Mouse (Mus musculus) heart, postnatal 36 days (tissue): ENCODE results near the gene Met. TPM values are rescaled to one million over a fixed set of nuclear protein-coding genes. Genes with fewer than 3 reads are reported as not detected.

Source experiments
- DNase-seq, 2 experiments: peaks; one replicate each; pipeline ENCODE4 v3.0.0; 2021 to 2022
- intact Hi-C: fragments of 180-260 bp; cut with DNase I; formaldehyde crosslinking; loops from one replicate; pipeline ENCODE4 v1.15.1; 2025
- total RNA-seq, 2 experiments: library from RNA; stranded (reverse); gene quantifications; 2 replicates each; pipeline ENCODE4 v1.2.3; 2021

Met gene
- total RNA-seq: 1 to 10 TPM; 1.5 to 2.7 TPM

DNA sequence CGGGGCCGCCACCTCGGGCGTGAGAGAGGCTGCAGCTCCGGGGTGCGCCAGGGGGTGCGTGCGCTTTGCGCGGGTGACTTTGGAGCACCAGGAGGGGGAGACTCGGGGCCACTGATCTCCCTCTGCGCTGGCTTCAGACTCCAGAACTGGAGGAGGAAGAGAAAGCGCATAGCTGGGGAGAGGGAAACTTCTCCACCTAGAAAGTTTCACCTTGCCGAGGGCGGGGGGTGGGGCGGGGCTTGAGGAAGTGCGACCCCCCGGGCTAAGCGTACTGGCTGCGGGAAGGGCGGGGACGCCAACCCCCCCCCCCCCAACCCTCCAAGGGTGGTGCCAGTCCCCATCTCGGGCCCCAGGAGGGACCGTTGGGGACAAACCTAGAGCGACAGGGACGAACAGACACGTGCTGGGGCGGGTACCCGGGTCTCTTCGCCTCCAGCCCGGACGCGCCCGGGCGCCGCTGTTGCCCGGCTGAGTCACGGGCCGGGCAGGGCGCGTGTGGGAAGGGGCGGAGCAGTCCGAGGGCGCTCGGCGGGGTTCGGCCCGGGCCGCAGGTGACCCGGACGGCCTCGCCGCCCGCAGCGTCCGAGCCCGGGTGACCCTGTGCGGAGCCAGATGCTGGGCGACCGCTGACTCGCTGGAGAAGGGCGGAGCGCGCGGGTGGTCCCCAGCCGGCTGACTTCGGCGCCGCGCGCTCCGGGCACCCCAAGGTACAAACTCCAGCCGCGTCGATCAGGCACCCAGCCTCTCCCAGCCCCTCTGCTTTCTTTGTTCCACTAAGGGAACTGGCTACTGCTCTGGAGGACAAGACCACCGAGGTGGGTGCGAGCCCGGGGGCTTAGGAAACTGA is at the start of gene Met:
TSS of gene Met (plus strand) at position 367 of the 847 bp plus-strand sequence.
- intact Hi-C loops: loop anchor here (1.0 to 10.0 kb wide), 2 partner anchors 126 to 359 kb away; no protein-coding TSS in a partner anchor
- DNase-seq: peak; percentile 35 to 47

DNA sequence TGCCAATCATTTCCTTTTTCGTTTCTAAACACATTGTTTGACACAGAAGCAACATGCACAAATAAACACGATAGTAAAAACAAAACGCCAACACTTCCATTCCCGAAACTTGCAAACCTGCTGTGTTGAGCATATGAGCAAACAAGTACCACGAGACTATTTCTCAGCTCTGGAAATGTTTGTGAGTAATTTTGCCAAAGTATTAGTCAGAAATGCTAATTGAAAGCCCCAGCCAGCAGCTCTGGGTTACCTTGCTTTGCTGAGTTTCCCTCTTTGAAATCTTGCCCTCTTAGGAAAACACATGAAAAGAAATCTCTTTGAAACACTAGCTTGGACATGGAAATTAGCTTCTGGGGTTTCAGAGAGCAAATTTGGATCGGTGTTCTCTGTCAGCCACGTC is 45.4 kb upstream of the Met start:
- no peak for DNase-seq
- intact Hi-C loops: no loop called here

DNA sequence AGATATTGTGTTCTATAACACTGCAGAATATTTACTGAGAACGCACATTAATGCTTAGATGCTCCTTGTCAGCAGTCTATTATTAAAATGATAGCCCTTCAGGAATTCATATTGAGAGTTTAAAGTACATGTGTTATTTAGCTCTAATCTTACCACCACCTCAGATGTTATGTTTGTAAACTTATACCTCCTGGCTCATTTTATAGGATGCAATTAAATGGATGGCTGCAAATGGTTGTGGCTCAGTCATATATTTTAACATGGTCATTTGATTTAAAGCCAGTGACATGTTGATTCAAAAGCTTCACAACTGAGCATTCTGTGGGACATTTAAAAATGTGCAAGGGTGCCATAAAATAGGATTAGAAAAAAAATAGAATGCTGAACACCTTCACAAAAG is 41.2 kb upstream of the Met start:
- intact Hi-C loops: no loop called here
- DNase-seq: no peak

DNA sequence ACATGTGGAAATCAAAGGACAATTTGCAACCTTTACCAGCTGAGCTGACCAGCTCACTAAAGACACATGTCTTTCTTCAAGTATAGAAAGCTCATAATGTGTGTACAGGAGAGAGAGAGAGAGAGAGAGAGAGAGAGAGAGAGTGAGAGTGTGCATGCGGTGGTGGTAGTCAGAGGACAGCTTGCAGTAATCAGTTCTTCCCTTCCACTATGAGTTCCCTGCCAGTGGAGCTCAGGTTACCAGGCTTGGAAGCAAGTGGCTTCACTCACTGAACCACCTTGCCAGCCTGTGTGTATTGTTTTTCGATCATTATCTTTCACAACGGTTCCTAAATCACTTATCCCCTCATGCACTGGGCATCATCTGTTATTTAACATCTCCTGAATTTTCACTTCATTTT is 34.6 kb upstream of the Met start:
- no peak for DNase-seq
- intact Hi-C loops: no loop called here

DNA sequence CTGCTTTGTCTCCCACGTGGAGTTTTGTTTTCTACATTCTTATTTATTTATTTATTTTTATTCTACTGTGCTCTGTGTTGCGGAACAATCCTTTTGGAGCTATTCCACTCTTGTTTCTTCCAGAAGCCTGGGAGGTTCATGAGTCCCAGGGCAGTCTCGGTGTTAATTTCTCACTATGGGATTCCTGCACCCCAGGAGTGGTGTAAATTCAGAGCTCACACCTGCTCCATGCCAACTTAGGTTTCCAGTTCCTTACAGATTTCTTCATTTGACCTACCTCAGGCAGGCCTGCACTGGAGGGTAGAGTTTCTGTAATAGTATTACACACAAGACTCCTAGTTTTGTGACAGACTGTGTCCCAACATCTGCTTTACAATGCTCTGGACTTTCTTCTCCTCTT is 34.0 kb upstream of the Met start:
- DNase-seq: no peak
- intact Hi-C loops: no loop called here

DNA sequence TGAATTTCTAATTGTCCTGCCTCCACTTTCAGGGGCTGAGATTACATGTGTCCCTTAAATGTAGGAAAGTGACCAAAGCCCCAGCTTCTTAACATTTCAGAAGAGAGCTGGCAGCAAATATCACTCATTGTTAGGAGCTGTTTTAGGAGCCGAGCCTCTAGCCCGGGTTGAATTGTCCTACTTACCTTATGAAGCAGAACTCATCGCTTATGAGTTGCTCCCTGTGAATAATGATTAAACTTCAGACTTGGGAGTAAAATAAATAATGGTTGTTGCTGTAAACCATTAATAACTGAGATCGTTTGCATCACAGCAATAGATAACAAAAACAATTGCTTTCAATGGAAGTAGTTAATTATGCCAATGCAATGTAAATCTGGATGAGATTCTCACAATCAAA is 20.3 kb upstream of the Met start:
- no peak for DNase-seq
- intact Hi-C loops: no loop called here

DNA sequence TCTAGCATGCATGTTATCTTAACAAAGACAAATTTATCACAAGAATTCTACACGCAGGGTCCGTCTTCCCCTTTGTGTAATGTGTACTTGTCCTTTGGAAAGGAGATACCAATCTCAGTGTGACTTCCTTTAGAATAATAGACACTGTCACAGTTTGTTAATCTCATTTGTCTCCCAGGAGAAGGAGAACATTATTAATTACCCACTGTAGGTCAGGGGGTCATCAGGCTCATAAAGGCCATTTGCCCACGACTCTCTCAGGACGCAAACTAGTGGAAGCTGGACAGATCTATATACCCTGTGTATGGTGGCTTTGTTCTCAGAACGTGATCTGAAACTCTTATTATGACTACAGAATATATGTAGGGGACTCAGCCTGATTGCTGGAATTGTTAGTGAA is 12.3 kb upstream of the Met start:
- no peak for DNase-seq
- intact Hi-C loops: no loop called here

DNA sequence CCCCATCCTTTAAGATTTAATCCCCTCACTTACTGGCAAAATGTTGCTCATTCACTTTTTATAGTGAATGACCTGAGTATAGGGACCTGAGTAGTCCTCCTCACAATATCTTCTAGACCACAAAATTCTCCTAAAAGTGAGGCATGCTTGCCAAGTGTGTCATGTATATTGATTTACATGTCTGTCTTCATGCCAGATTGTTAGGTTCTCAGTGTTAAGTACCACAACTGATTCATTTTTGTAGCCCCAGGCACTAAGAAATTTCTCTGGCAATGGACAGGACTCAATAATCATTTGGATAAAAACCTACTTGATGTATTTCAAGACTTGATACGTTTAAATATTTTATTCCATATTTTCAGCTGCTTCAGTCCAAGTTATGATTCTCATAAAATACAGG is 8.5 kb upstream of the Met start:
- intact Hi-C loops: no loop called here
- no peak for DNase-seq

DNA sequence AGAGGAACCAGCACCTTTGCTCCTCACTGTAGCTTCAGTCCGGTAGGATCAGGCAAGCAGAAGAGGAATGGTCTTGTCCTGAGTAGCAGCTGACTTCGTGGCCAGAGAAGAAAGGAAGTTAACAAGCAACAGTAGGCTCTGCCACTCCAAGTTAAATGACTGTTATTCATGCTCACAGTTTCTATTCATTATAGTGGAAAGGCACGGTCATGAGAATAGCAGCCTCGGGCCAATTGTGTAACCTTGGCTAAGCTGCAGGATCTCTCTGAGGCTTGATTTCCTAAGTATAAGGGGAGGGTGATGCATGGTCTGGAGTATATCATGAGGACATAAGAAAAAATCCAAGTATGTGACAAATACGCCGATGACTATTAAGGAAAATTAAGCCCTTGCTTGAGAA is 4.0 kb upstream of the Met start:
- intact Hi-C loops: no loop called here
- no peak for DNase-seq

DNA sequence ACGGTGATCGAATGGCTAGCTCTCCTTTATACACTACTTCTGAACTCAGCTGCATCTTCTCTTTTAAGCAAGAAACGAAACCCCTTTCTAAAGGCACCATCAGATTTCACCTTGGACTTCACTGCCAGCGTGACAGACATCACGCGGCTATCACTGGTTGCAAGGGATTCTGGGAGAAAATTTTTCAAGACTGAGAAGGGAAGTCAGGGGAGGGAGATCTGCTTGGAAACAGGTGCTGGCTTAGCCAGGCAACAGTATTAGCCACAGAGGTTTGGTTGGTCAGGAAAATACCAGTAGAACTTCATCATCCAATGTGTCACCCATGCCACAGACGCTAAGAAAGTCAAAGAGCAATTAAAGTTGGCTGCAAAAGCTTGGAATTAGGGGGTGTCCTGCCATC is 2.2 kb upstream of the Met start:
- no peak for DNase-seq
- intact Hi-C loops: loop anchor here (10.0 kb wide), 1 partner anchor 357 kb away; no protein-coding TSS in a partner anchor

DNA sequence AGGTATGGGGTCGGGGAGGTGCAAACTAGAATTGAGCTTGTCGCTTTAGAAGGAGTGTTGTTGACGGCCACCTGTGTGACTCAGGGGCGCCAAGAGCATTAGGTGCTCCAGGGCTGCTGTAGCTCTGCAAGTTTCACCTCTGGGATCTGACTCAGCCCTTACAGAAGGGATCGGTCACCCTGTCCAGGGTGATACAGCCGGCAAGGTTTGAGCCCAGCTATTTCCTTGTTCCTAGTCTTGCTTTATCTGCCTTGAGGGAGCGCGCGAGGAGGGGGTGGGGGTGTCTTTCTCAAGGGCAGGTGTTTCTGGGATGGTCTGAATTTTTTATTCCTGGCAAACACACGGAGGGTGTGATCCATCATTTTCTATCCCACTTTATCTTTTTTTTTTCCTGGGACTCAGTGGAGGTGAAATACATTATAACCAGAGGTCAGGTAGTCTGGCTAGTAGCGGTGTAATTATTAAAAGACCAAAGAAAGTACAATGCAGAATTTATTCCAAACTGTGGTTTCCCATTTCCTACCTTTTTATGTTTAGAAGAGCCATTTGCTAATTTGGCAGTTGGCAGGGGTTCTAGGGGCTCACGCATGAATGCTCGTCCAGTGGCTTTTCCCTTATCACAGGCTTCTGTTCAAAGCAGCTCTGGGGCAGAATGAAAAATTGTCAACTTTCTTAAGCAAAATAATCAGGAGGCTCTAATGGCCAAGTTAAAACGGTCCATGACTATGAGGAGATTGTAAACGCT is 853 bp downstream of the Met start:
- no peak for DNase-seq
- intact Hi-C loops: loop anchor here (10.0 kb wide), 1 partner anchor 360 kb away; no protein-coding TSS in a partner anchor

DNA sequence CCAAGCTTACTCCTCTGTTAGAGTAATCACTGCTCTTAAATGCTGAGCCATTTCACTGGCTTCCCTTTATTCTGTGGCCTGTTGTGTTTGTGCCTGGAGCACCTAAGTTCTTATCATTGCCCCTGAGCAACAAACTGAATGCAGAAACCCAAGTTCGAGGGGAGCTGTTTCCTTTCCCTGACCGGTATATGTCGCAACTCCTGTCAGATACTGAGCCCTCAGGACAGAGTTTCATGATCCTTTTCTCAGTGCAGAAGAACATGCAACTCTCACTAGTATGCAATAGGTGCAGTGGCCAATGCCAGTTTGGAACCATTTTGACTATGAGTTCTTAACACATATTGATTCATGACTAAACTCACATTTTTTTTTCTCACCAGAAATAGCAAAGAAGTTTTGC is 2.9 kb downstream of the Met start:
- intact Hi-C loops: loop anchor here (10.0 kb wide), 1 partner anchor 362 kb away; no protein-coding TSS in a partner anchor
- DNase-seq: no peak

DNA sequence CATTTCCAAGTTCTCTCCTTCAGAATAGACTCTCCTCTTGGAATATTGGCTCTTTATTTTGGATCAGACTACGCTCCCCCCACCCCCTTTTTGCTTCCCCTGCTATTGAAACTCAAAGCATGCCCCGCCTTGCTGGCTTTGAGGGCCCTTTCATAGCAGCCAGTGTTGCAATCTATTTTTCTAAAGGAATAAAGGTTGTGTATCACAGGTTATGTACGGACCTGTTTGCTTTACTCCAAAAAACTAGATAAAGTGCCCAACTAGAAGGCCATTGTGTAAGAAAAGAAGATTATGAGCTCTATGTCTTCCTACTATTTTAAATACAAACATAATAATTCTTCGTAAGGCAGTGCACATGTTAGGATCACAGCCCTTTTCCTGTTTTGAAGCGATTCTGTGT is 5.4 kb downstream of the Met start:
- no peak for DNase-seq
- intact Hi-C loops: loop anchor here (10.0 kb wide), 1 partner anchor 364 kb away; no protein-coding TSS in a partner anchor

DNA sequence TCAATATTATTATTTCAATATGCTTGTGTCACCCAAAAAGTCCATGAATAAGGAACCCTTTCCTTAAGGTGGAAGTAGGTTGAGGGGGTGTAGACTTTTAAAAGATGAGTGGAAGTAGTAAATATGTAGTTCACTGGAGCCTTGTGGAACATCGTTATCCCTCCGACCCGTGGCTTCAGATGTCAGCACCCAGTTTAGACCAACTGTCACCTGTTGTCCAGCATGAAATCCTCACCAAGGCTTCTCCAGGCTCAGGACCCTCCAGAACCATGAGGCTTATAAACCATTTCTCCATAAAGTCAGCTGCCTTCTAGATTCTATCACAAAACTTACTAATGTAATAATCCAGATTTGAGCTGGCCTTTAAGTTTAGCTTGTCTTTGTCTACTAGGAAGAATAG is 9.5 kb downstream of the Met start:
- intact Hi-C loops: no loop called here
- DNase-seq: no peak

DNA sequence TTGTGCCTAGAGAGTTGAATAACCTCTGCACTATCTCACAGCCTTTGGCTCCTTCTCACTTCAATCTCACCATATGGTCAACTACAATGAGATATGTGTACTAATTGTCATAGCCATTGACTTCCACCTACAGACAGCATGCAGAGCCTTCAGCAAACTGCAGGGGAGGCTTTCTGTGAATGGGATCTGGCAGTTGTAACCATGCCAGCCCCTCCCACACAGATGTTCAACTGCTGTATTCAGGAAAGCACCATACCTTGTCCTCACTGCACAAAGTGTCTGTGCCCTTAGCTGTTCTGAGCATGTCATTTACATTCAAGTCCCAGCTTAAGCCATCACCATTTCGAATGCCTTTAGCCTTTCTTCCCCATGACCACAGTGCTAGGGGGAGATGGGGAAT is 14.2 kb downstream of the Met start:
- intact Hi-C loops: no loop called here
- DNase-seq: no peak

DNA sequence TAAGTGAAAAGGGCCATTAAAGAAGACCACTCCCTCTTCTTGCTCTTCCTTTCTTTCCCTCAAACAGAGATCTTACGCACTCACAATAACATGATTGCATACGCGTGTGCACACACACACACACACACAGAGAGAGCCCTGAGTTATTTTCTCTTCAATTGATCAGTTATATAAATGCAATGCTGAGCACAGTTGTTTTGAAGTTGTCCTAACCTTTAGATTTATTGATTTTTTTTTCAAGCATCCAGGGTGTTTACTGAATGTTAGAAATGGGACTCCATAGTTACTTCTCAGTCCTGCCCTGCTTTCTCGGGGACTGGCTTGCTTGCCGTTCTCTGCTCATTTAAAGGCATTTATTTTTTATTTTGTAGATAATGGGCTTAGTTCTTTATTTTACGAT is 14.7 kb downstream of the Met start:
- intact Hi-C loops: no loop called here
- no peak for DNase-seq

DNA sequence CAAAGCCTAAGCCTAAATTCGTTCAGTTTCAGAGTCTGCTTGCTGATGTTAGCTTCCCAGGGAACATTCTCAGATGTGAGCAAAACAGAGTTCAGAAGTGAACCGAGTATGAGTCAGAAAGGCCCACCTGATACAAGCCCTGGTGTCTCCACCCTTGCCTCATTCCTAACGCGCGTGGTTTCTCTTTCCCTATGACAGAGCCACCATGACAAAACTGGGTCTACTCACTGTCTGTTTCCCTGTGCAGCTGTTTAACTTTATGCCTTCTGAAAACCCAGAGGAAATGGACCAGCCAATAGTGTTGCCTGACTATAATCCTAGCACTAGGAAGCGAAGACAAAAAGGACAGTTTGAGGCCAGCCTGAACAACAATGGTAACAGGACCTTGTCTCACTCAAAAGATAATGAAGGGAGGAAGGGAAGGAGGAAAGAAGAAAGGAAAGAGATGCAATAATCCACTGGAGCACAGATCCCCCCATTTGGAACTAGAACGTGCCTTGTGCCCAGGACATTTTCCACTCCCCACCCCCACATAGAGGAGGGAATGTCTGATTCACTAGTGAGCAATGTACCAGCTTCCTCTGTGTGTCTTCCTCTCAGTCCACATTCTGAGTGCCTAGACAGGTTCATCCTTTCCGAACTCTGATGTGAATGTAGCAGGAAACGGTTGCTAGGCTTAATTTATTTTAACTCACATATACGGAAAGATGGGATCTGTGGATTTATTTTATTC is 15.4 kb downstream of the Met start:
- no peak for DNase-seq
- intact Hi-C loops: no loop called here

DNA sequence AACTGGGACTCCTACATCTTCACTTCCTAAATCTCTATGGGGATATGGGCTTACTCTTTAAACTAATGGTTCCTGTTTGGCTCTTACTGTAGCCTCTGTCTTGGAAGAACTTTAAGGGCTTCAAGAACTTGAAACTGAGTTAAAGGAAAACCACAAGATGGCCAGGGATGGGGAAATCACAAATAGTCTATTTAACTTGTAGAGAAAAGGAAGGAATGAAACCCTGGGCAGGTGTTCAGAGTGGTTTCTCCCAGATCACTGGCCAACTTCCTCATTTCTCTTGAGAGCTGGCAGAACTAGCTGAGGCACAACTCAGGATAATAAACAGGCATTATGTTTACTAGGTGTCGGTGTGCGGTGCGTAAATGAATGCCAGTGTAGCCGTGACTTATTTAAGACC is 17.5 kb downstream of the Met start:
- intact Hi-C loops: no loop called here

DNA sequence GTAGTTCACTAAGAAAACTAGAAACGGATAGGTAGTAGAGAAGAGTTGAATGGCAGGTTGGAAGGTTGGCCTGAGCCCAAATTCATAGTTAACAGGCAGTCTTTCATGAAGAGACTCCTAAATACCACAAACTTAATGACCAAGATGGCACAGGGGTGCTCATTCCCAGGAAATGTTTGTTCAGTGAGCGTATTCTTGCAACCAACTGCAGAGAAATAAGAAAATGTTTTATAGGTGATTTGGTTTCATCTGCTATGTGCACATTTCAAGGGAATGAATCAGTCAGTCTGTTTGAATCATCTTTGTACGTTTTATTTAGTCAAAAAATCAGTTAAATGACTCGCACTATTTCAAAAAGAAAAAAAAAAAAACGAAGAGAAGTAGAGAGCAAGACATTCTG is 21.6 kb downstream of the Met start:
- intact Hi-C loops: no loop called here
- DNase-seq: no peak

More for the DNA sequence above, 17.5 kb downstream of the Met start:
- no peak for DNase-seq

DNA sequence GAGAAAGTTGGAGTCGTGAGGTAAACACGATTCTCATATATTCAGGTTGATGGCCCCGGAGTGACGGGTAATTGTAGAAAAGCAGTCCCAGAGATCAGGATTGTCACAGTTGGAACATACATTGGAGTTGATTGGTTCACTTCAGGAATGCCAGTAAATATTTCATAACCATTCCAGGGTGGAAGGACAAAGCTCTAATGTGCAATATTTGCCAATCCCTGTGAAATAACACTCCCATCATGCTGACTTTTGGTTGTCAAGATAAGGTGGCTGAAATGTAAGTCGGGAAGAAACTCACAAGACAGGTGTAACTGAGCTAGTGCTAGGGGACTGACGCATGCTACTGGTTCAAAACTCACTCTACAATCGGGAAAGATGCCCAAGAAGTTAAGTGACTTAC is 22.2 kb downstream of the Met start:
- DNase-seq: no peak
- intact Hi-C loops: no loop called here

DNA sequence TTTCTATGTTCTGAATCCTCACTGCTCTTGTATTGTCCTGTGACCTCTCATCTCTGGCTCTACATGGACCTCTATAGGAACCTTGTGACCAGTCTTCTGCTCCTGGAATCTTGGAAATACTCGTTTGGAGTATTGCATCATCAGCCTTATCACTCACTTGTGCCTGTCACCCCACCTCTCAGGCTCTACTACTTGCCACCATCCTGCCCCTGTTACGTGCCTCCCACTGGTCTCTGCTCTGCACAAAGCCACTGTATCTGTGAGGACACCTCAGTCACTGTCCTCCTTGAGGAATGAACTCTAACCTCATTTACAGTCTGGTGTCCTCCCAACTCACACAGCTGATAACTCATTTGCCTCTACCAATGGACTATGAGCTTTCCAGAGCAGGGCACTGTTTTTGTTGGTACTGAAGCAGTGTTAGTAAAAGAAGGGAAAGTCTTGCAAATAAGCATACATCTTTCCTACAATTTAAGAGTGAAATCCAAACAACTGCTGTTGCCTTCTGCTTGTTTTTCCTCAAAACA is 24.8 kb downstream of the Met start:
- DNase-seq: no peak
- intact Hi-C loops: no loop called here
